Mouse (Mus musculus) embryonic fibroblast, embryonic 13.5 days (primary cell): ENCODE data around the gene 4930519G04Rik. TPM values are rescaled to one million over a fixed set of nuclear protein-coding genes. Genes with fewer than 3 reads are reported as not detected.
A peak's percentile ranks its signal among the peaks of the same experiment; 100 is the strongest.
"Not testable (repeated sequence)": the region's sequence is repeated elsewhere in the genome, so short reads cannot be mapped to it uniquely, and the experiment has no call there.

Experiments used
- H3K27ac ChIP-seq: 2 replicates; pipeline ENCODE4 v1.5.1; 2012; ENCODE audit warnings: low read length, control low read depth, inconsistent platforms; ENCODE audit not compliant: insufficient read depth
- H3K4me1 ChIP-seq: 2 replicates; pipeline ENCODE4 v1.6.1; 2011; ENCODE audit warnings: low read length; ENCODE audit not compliant: control insufficient read depth, insufficient read depth
- H3K4me3 ChIP-seq: 2 replicates; pipeline ENCODE4 v1.5.1; 2011; ENCODE audit warnings: mild to moderate bottlenecking, control low read depth, low read length; ENCODE audit not compliant: insufficient read depth
- CTCF ChIP-seq: IDR thresholded peaks from 2 replicates; pipeline ENCODE4 v1.5.1; 2011; ENCODE audit warnings: mild to moderate bottlenecking, control low read depth, low read length, moderate library complexity, borderline replicate concordance; ENCODE audit not compliant: insufficient read depth
- POLR2A ChIP-seq: IDR thresholded peaks from 2 replicates; pipeline ENCODE4 v1.6.1; 2011; ENCODE audit warnings: low read depth, mild to moderate bottlenecking, control low read depth, low read length, moderate library complexity
- polyA plus RNA-seq: library from polyadenylated mRNA; stranded (reverse); fragments of >200 nt; gene quantifications from 2 replicates; pipeline ENCODE4 v1.2.4, GENCODE M21; 2011; ENCODE audit warnings: low read depth; ENCODE audit not compliant: missing spikeins, insufficient read length

Gene 4930519G04Rik
- polyA plus RNA-seq, 1 experiment, result not detected

DNA sequence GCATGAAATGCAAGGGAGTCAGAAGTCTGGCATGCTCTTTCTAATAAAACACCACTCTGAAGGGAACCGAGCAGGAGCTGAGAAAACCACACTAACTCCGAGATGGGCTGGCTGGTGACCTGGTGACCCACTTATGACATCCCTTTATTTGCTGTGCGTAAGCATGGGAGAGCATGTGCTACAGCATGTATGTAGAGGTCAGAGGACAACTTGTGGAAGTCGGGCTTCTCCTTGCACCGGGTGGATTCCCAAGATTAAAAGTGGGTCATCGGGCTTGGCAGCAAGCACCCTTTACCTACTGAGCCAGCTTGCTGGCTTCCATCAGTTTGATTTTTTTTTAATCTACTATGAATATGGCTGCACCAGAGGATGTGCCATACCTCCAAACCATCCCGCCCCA is 24.0 kb downstream of the 4930519G04Rik start:
- H3K27ac ChIP-seq, result no peak overlapping the region
- TF ChIP-seq CTCF (no peak), POLR2A (no peak)
- no peak overlapping the region for H3K4me3 ChIP-seq
- peaks cover 4% of the 10 kb centered on the region for H3K4me1 ChIP-seq

GRCm38 (mm10) chr5:114879399-114879798 is 25.9 kb downstream of the 4930519G04Rik start:
- H3K4me3 ChIP-seq, result no peak overlapping the region
- H3K4me1 ChIP-seq, result peaks cover 4% of the 10 kb centered on the region
- no peak overlapping the region for H3K27ac ChIP-seq
- TF ChIP-seq CTCF (no peak), POLR2A (no peak)

- H3K4me1 ChIP-seq, result not testable (repeated sequence)
These were observed 28.9 kb downstream of the 4930519G04Rik start for GRCm38 (mm10) chr5:114882319-114882718.

DNA sequence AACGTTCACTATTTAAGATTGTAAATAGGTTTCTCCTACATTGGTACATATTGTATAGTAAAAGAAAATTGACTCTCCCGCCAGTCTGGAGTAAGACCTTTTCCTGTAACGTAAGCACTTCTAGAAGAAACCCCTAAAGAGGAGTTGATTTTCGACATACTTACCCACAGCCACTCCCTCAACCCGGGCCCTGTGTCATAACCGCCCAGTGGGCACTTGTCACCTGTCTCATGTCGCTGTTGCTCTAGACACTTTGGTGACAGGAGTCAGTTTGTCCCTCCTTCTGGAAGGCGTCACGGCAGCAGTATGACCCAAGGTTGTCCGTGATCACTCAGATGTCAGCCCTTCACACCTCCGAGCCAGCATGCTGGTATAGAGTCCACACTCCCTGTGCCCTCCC is 29.6 kb downstream of the 4930519G04Rik start:
- no peak overlapping the region for H3K27ac ChIP-seq
- H3K4me3 ChIP-seq, result no peak overlapping the region
- no peaks in the 10 kb centered on the region for H3K4me1 ChIP-seq
- TF ChIP-seq POLR2A (no peak), CTCF (no peak)

More at GRCm38 (mm10) chr5:114882319-114882718, 28.9 kb downstream of the 4930519G04Rik start:
- not testable (repeated sequence) for H3K27ac ChIP-seq, H3K4me3 ChIP-seq

GRCm38 (mm10) chr5:114886801-114887200 is 33.3 kb downstream of the 4930519G04Rik start:
- TF ChIP-seq POLR2A (no peak), CTCF (no peak)
- Histone ChIP-seq H3K4me1 (no peaks in the 10 kb centered on the region), H3K27ac (no peak overlapping the region), H3K4me3 (no peak overlapping the region)

- Histone ChIP-seq H3K27ac (no peak overlapping the region), H3K4me3 (no peak overlapping the region), H3K4me1 (no peaks in the 10 kb centered on the region)
- TF ChIP-seq POLR2A, result no peak
- no peak for TF ChIP-seq CTCF
These were observed 35.5 kb downstream of the 4930519G04Rik start for GRCm38 (mm10) chr5:114888995-114889394.

GRCm38 (mm10) chr5:114895542-114895941 is 42.1 kb downstream of the 4930519G04Rik start:
- no peak overlapping the region for H3K27ac ChIP-seq
- no peak for TF ChIP-seq CTCF
- no peak for TF ChIP-seq POLR2A

GRCm38 (mm10) chr5:114896688-114897373 is 43.4 kb downstream of the 4930519G04Rik start, which contains the start of gene Oasl2:
Gene Oasl2, plus strand, starts transcription at chr5:114896936.
- TF ChIP-seq CTCF (no peak), POLR2A (no peak)
- no peak within 1 kb of the TSS for H3K27ac ChIP-seq
- H3K4me1 ChIP-seq, result peaks cover 6% of the 10 kb centered on the region
- H3K4me3 ChIP-seq, result peak within 1 kb of the TSS; percentile 38

More at GRCm38 (mm10) chr5:114895542-114895941, 42.1 kb downstream of the 4930519G04Rik start:
- peaks cover 6% of the 10 kb centered on the region for H3K4me1 ChIP-seq
- no peak overlapping the region for H3K4me3 ChIP-seq

DNA sequence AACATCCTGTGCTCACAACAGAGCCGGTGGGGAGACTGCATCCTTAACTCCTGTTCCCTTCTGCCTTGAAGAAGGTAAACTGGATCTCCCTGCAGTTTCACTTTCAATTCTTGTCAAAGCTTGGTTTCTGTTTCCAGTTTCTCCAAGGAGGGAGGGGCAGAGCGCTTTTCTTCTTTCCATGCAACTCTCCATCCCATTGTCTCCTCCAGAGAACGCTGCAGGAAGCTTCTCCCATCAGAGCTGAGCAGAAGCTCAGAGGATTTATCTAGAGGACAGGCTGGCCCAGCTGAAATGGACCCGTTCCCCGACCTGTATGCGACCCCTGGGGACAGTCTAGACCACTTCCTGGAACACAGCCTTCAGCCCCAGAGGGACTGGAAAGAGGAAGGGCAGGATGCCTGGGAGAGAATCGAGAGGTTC is 43.9 kb downstream of the 4930519G04Rik start:
- peak overlapping the region; percentile 38 for H3K4me3 ChIP-seq
- TF ChIP-seq CTCF, result no peak
- TF ChIP-seq POLR2A, result no peak
- no peak overlapping the region for H3K27ac ChIP-seq
- peaks cover 6% of the 10 kb centered on the region for H3K4me1 ChIP-seq

DNA sequence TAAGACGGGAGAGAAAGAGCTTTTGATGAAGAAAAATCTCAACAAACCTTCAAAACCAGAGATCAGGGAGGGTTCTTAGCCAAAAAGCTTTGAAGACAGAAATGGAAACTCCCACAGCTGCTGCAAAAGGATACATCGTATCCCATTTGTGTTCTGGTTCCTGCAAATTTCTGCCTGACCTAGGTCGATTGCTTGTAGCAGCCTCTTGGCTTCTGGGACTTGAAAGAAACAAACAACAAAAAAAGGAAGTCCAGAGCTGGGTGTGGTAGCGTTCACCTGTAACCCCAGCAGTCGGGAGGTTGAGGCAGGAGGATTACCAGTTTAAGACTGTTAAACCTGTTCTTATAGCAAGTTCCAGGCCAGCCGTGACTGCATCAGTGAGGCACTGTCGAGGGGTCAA is 45.4 kb downstream of the 4930519G04Rik start:
- TF ChIP-seq POLR2A (no peak), CTCF (no peak)
- Histone ChIP-seq H3K4me1 (peaks cover 6% of the 10 kb centered on the region), H3K27ac (no peak overlapping the region), H3K4me3 (no peak overlapping the region)
